Mouse (Mus musculus) stomach, postnatal 0 days (tissue): Measurements from ENCODE around the gene Cse1l.

ENCODE experiments used
- CTCF ChIP-seq: IDR thresholded peaks from 2 replicates; pipeline ENCODE4 v1.5.1; 2016; ENCODE audit warnings: antibody characterized with exemption, low read depth, mild to moderate bottlenecking, moderate library complexity
- EP300 ChIP-seq: optimal IDR thresholded peaks from 2 replicates; pipeline ENCODE3; 2016; ENCODE audit warnings: antibody characterized with exemption

- TF ChIP-seq EP300 (no peak), CTCF (no peak)
These were observed 8.9 kb upstream of the Cse1l start for GRCm38 (mm10) chr2:166896974-166897373.
